Mouse (Mus musculus): ENCODE measurements around the gene Rpl7a. TPM values are rescaled to one million over a fixed set of nuclear protein-coding genes. Genes with fewer than 3 reads are reported as not detected.

Rpl7a gene
- polyA plus RNA-seq, 1 experiment from 2014 or later = 647 TPM

DNA sequence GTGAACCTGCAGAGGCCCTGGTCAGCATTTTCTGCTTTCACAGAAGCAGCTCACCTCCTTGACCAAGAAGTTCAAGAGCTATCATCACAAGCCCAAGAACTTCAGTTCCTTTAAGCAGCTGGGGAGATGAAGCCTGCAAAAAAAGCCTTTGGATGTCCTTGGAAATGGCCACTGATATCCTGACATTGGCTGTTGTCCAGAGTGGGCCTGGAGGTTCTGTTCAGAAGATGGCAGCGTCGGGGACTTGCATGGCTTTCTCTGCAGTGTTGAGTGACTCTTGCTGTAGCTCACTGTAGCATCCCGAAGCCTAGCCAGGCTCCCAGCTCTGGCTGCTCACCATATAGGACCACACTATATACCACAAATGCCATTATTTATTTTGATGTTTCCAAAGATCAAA lies 9.1 kb downstream of the Rpl7a start:
- Histone ChIP-seq H3K27me3 (replicated peaks) (no peaks in the 10 kb centered on the region), H3K4me1 (replicated peaks) (peaks cover 23% of the 10 kb centered on the region), H3K4me2 (replicated peaks) (no peak overlapping the region), H3K9me3 (no peaks in the 10 kb centered on the region), H3K27ac (no peak overlapping the region), H3K9ac (no peak overlapping the region), H3K4me3 (replicated peaks) (no peak overlapping the region), H3K36me3 (peaks cover 61% of the 10 kb centered on the region)
- WGBS = 87% methylated on average over 3 of the region's 3 CpGs
- no peak for ATAC-seq

GRCm38 (mm10) chr2:26920190-26920855 lies 9.8 kb downstream of the Rpl7a start:
- no peaks in the 10 kb centered on the region for H3K9me3 ChIP-seq
- no peak overlapping the region for H3K4me3 ChIP-seq (replicated peaks)
- H3K27me3 ChIP-seq (replicated peaks) = no peaks in the 10 kb centered on the region
- H3K4me1 ChIP-seq (replicated peaks) = peaks cover 18% of the 10 kb centered on the region
- H3K36me3 ChIP-seq = peaks cover 67% of the 10 kb centered on the region
- H3K27ac ChIP-seq = no peak overlapping the region
- no peak for ATAC-seq
- 83% methylated on average over 6 of the region's 6 CpGs for WGBS
- no peak overlapping the region for H3K9ac ChIP-seq
- H3K4me2 ChIP-seq (replicated peaks) = no peak overlapping the region

DNA sequence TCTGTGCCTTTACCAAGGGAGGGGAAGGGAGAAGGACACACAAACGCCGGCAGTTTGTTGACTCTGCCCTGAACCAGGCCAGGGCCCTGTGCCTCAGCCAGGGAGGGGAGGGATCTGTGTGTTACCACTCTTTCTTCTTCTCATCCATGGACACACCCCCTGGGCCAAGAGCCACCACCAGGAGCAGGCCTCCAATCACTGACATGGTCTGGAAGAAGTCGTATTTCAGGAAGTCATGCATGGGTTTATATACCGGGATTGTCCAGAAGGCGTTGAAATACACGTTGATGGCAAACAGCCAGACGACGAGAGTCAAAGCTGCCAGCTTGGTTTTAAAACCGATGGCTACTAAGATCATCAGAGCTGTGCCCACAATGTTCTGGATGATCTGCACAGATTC lies 11.2 kb downstream of the Rpl7a start:
- H3K36me3 ChIP-seq = peaks cover 72% of the 10 kb centered on the region
- H3K4me3 ChIP-seq (replicated peaks) = no peak overlapping the region
- no peaks in the 10 kb centered on the region for H3K27me3 ChIP-seq (replicated peaks)
- no peak for ATAC-seq
- H3K9ac ChIP-seq = no peak overlapping the region
- WGBS = 68% methylated on average over 9 of the region's 9 CpGs
- H3K4me2 ChIP-seq (replicated peaks) = no peak overlapping the region
- H3K4me1 ChIP-seq (replicated peaks) = peaks cover 14% of the 10 kb centered on the region
- no peak overlapping the region for H3K27ac ChIP-seq
- no peaks in the 10 kb centered on the region for H3K9me3 ChIP-seq

DNA sequence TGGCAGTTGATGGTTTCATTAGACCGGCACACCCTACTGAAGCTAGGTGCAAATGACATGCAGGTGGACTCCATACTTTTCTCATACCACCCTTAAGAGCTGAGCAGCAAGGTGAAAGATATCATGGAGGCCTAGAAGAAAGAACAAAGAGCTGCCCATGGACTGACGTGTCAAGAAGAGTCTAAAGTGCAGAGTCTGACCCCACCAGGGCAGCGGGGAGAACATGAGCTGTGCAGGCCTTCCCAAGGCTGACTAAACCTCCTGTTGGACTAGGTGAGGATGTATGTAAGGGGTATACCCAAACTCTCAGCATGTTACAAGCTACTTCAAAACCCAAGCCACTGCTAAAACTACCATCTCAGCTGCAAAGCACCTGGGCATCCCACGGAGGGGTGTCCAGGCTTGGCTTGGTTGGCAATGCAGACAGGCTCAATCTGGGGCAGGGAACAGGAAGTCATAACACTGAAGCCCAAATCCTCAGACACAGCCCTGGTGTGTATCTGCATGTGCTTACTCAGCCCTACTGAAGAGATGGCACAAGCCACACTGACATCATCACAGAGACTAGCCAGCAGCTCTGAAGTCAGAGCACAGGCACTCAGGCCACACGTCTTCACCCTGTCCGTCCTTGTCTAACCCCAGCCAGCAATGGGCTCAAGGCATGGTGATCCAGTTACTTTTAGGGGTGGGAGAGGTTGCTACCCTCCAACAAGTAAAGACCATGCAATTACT lies 17.3 kb downstream of the Rpl7a start:
- Histone ChIP-seq H3K9ac (no peak overlapping the region), H3K4me1 (replicated peaks) (peaks cover 20% of the 10 kb centered on the region), H3K36me3 (peaks cover 41% of the 10 kb centered on the region), H3K4me3 (replicated peaks) (no peak overlapping the region), H3K4me2 (replicated peaks) (no peak overlapping the region), H3K27ac (no peak overlapping the region), H3K9me3 (no peaks in the 10 kb centered on the region), H3K27me3 (replicated peaks) (no peaks in the 10 kb centered on the region)
- WGBS = 85% methylated on average over 6 of the region's 6 CpGs
- no peak for ATAC-seq

DNA sequence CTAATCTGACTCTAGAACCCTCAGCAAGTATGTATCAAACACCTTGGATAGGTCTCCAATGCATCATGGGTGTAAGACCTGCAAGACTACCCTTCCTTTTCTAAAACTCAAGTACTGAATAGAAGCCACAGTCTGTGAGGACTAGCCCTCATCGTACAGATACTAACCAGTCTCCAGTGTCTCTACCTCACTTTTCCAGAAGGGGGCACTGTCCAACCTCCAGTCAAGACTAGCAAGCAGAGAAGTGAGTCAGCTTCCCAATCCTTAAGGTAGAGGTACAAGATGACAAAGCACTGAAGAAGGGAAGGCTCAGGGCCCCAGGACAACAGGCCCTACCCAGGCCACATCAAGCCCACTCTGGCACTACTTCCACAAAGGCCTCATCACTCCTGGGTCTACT lies 19.8 kb downstream of the Rpl7a start:
- H3K36me3 ChIP-seq = peaks cover 19% of the 10 kb centered on the region
- H3K9ac ChIP-seq = no peak overlapping the region; the same call in 1 of the 2 replicates
- 32% methylated on average over 1 of the region's 1 CpGs for WGBS

DNA sequence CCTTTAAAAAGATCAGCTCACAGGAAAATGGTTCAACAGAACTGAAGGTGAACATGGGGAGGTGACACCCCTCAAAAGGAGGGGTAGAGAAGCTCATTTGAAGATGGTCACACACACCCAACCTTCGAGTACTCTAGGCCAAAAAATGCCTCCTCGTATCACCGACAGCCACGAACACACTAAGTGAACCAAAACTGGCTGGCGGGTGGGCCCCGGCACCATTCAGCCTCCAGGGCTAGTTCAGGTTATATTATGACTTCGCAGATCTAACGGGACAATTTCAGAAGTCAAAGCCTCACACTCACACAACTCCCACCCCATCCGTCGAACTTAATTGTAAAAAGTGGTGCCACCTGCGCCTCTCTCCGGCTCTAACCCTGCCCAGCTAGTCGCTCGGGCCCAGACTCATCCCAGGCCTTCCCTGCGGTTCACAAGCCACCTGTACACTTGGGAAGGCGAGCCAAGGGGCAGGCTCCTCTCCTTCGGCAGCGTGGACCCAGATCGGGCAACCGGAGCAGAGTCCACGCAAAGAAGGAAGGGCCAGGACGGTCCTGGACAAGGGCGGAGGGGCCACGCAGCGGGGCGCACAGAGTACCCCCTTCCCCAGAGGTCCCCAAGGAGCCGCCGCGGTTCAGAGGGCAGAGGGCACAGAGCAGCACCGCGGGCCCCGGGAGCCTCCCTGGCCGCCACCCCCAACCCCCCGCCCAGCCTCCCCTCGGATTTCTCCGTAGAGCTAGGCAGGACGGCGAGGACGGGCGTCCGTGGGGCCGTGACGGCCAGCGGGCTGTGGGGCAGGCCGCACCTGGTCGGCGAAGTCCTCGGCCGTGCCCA lies 22.1 kb downstream of the Rpl7a start:
- peak; percentile 56 for ATAC-seq

More for the DNA sequence above, 19.8 kb downstream of the Rpl7a start:
- no peak for ATAC-seq
- peaks cover 24% of the 10 kb centered on the region for H3K4me1 ChIP-seq (replicated peaks)
- no peak overlapping the region for H3K27ac ChIP-seq
- no peak overlapping the region for H3K4me3 ChIP-seq (replicated peaks)
- no peaks in the 10 kb centered on the region for H3K9me3 ChIP-seq
- no peak overlapping the region for H3K4me2 ChIP-seq (replicated peaks)
- H3K27me3 ChIP-seq (replicated peaks) = no peaks in the 10 kb centered on the region

GRCm38 (mm10) chr2:26933304-26934055 lies 22.9 kb downstream of the Rpl7a start, which contains the start of the genes Surf4 and Stkld1:
Gene Surf4, minus strand, starts transcription at chr2:26933928.
Gene Stkld1, plus strand, starts transcription at chr2:26934047.
- H3K4me2 ChIP-seq (replicated peaks) = peak within 1 kb of the TSS; percentile 72
- no peaks in the 10 kb centered on the region for H3K9me3 ChIP-seq
- no peaks in the 10 kb centered on the region for H3K27me3 ChIP-seq (replicated peaks)
- under 1% methylated on average over 62 of the region's 70 CpGs for WGBS
- peak within 1 kb of the TSS; percentile 94 for H3K27ac ChIP-seq
- peak within 1 kb of the TSS; percentile 93 for H3K9ac ChIP-seq
- H3K4me1 ChIP-seq (replicated peaks) = peaks cover 19% of the 10 kb centered on the region
- peak; percentile 96 for ATAC-seq
- H3K4me3 ChIP-seq (replicated peaks) = peak within 1 kb of the TSS; percentile 81
- peaks cover 15% of the 10 kb centered on the region for H3K36me3 ChIP-seq

More for the DNA sequence above, 22.1 kb downstream of the Rpl7a start:
- Histone ChIP-seq H3K9me3 (no peaks in the 10 kb centered on the region), H3K27me3 (replicated peaks) (no peaks in the 10 kb centered on the region), H3K4me3 (replicated peaks) (peak overlapping the region; percentile 81), H3K27ac (peak overlapping the region; percentile 94), H3K9ac (peak overlapping the region; percentile 93), H3K4me2 (replicated peaks) (peak overlapping the region; percentile 72), H3K4me1 (replicated peaks) (peaks cover 24% of the 10 kb centered on the region), H3K36me3 (peaks cover 15% of the 10 kb centered on the region)
- WGBS = under 1% methylated on average over 42 of the region's 49 CpGs

DNA sequence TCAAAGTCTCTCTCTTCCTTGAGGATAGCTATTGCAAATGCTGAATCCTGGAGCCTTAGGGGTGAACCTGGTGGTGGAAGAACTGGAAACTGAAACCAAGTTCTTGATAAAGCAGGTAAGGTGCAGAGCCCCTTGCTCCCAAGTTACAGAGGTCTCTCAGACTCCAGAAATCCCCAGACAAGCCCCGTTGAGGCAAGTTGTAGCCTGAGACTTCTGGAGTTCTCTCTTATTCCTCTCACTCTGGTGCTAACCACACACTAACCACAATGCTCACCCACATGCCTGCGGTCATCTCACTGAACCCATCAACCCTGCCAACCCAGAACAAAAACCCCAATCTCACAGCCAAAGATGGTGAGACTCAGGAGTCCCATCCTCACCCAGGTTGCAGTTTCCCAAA lies 24.7 kb downstream of the Rpl7a start:
- no peak for ATAC-seq
- Histone ChIP-seq H3K4me1 (replicated peaks) (peaks cover 19% of the 10 kb centered on the region), H3K4me2 (replicated peaks) (no peak overlapping the region), H3K9ac (no peak overlapping the region), H3K9me3 (no peaks in the 10 kb centered on the region), H3K27me3 (replicated peaks) (no peaks in the 10 kb centered on the region), H3K27ac (no peak overlapping the region), H3K36me3 (peaks cover 9% of the 10 kb centered on the region), H3K4me3 (replicated peaks) (no peak overlapping the region)
- WGBS = 87% methylated on average over 2 of the region's 2 CpGs

DNA sequence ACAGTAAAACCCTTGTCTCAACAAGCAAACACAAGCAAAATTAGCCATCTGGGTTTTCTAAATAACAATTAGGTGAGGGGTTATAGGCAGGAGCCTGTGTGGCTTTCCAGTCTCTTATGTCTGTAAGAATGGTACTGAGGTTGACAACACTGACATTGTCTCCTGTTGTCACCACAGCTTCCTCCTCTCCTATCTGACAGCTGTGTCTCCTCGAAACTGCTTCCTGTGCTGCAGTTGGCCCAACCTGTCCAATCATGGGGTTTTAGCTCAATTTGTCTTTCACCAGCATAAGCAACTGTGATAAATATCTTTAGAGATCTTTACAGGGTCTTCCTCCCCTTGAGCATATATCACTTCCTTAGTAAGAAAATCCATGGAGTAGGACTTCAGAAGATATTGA lies 25.9 kb downstream of the Rpl7a start:
- no peak for ATAC-seq
- WGBS = 58% methylated on average over 1 of the region's 1 CpGs
- Histone ChIP-seq H3K27ac (no peak overlapping the region), H3K27me3 (replicated peaks) (no peaks in the 10 kb centered on the region), H3K4me3 (replicated peaks) (no peak overlapping the region), H3K4me1 (replicated peaks) (peaks cover 8% of the 10 kb centered on the region), H3K9ac (no peak overlapping the region), H3K9me3 (no peaks in the 10 kb centered on the region), H3K4me2 (replicated peaks) (no peak overlapping the region), H3K36me3 (no peaks in the 10 kb centered on the region)

DNA sequence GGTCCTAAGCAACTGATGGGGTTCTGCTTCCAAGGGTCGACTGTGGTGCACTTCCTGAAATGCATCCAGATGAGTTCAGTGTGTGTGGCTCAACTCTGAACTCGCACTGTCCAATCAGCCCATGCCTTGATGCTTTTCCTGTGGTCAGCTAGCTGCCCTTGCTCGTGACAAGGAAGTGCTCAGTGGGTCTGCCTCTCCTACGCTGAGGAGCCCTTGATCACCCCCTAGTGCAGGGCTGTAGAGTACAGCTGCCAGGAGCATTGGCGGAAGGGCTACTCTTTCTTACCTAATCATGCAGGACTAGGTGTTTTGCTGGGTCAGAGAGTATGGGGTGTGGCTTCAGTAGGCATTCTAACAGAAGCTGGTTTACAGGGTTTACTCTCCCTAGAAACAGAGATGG lies 31.0 kb downstream of the Rpl7a start:
- no peak overlapping the region for H3K27ac ChIP-seq
- 44% methylated on average over 5 of the region's 5 CpGs for WGBS
- peak; percentile 29; the same call in 1 of the 2 replicates for ATAC-seq

GRCm38 (mm10) chr2:26943253-26943652 lies 32.7 kb downstream of the Rpl7a start:
- H3K27me3 ChIP-seq (replicated peaks) = no peaks in the 10 kb centered on the region
- 59% methylated on average over 3 of the region's 3 CpGs for WGBS
- no peak overlapping the region for H3K27ac ChIP-seq
- H3K4me1 ChIP-seq (replicated peaks) = no peaks in the 10 kb centered on the region
- peak; percentile 87 for ATAC-seq
- H3K4me3 ChIP-seq (replicated peaks) = no peak overlapping the region
- H3K36me3 ChIP-seq = no peaks in the 10 kb centered on the region
- no peak overlapping the region for H3K9ac ChIP-seq
- H3K4me2 ChIP-seq (replicated peaks) = no peak overlapping the region
- H3K9me3 ChIP-seq = no peaks in the 10 kb centered on the region

More for the DNA sequence above, 31.0 kb downstream of the Rpl7a start:
- Histone ChIP-seq H3K9me3 (no peaks in the 10 kb centered on the region), H3K36me3 (no peaks in the 10 kb centered on the region), H3K4me1 (replicated peaks) (no peaks in the 10 kb centered on the region), H3K4me2 (replicated peaks) (no peak overlapping the region), H3K4me3 (replicated peaks) (no peak overlapping the region), H3K9ac (no peak overlapping the region), H3K27me3 (replicated peaks) (no peaks in the 10 kb centered on the region)
